Mouse (Mus musculus): Measurements from ENCODE around the gene Cyb5d1.

- no peak for TF ChIP-seq POLR2AphosphoS2 (IDR thresholded peaks at IDR 0.05; ENCODE audit: insufficient read length, low read depth)
- TF ChIP-seq MYOD1 (IDR thresholded peaks at IDR 0.05; ENCODE audit: control insufficient read depth in 1 of 3, insufficient read length in 2 of 3, low read depth in 2 of 3): no peak
- no peak for TF ChIP-seq POLR2A (IDR thresholded peaks at IDR 0.05; ENCODE audit: insufficient read length, low read depth)
- TF ChIP-seq TCF12 (IDR thresholded peaks at IDR 0.05; ENCODE audit: insufficient read depth, poor library complexity, severe bottlenecking): no peak
- no peak for TF ChIP-seq REST (IDR thresholded peaks at IDR 0.05; ENCODE audit: insufficient read depth, insufficient read length)
- no peak for TF ChIP-seq MYOG (IDR thresholded peaks at IDR 0.05; ENCODE audit: control insufficient read depth in 1 of 3, insufficient read depth in 1 of 3, insufficient read length in 2 of 3, low read depth in 2 of 3)
- no peak for TF ChIP-seq CEBPB (IDR thresholded peaks at IDR 0.05; ENCODE audit: insufficient read depth, poor library complexity, severe bottlenecking)
- no peak for TF ChIP-seq USF1 (IDR thresholded peaks at IDR 0.05; ENCODE audit: low read depth)
- TF ChIP-seq MAX (IDR thresholded peaks at IDR 0.05; ENCODE audit: low read depth): no peak
- TF ChIP-seq TCF3 (IDR thresholded peaks at IDR 0.05; ENCODE audit: insufficient read length, low read depth): no peak
- no peak for TF ChIP-seq E2F4 (IDR thresholded peaks at IDR 0.05; ENCODE audit: insufficient read depth)
Measured at GRCm38 (mm10) chr11:69375646-69376045, 19.8 kb downstream of the Cyb5d1 start.

Measured in myocyte (in vitro differentiated cells).